Mouse (Mus musculus) spleen, adult 2 months (tissue): ENCODE results near the gene Babam2.

ENCODE experiments used
- CTCF ChIP-seq: fragments of 200-500 bp; IDR thresholded peaks from 2 replicates; pipeline ENCODE4 v1.5.1; 2011; ENCODE audit warnings: mild to moderate bottlenecking, inconsistent platforms; ENCODE audit not compliant: insufficient read depth, insufficient read length, insufficient replicate concordance; ENCODE audit errors: extremely low read depth
- POLR2A ChIP-seq: fragments of 200-500 bp; IDR thresholded peaks from 2 replicates; pipeline ENCODE4 v1.6.1; 2011; ENCODE audit warnings: low read depth, low read length, inconsistent platforms

- TF ChIP-seq CTCF (no peak), POLR2A (no peak)
Observed at GRCm38 (mm10) chr5:32104119-32104990, 406.9 kb downstream of the Babam2 start.
